Mouse (Mus musculus) forebrain, embryonic 14.5 days (tissue): ENCODE results near the gene Gart. TPM values are rescaled to one million over a fixed set of nuclear protein-coding genes. Genes with fewer than 3 reads are reported as not detected.

Experiments
- ATAC-seq: fragments of 200-750 bp; cut with Nextera tagmentation; 2 replicates; pipeline ENCODE4 v1.8.0; 2017; ENCODE audit warnings: mild to moderate bottlenecking, moderate library complexity
- DNase-seq: peaks from one replicate; pipeline ENCODE4 v3.0.0-alpha.2; 2015; ENCODE audit warnings: low spot score
- H3K27ac ChIP-seq: fragments of 300-500 bp; sonication (generic); 2 replicates; pipeline ENCODE4 v1.5.1; 2014; ENCODE audit warnings: low read depth, mild to moderate bottlenecking, control low read depth, low read length, moderate library complexity
- H3K27me3 ChIP-seq: fragments of 300-500 bp; sonication (generic); replicated peaks from 2 replicates; pipeline ENCODE4 v1.6.1; 2014; ENCODE audit warnings: low read length, control low read depth, mixed read lengths; ENCODE audit not compliant: control insufficient read depth, insufficient read depth
- H3K36me3 ChIP-seq: fragments of 300-500 bp; sonication (generic); 2 replicates; pipeline ENCODE4 v1.6.1; 2014; ENCODE audit warnings: low read length, control low read depth; ENCODE audit not compliant: control insufficient read depth, insufficient read depth
- H3K4me1 ChIP-seq: fragments of 300-500 bp; sonication (generic); 2 replicates; pipeline ENCODE4 v1.6.1; 2014; ENCODE audit warnings: antibody characterized with exemption, low read length, control low read depth; ENCODE audit not compliant: control insufficient read depth, insufficient read depth
- H3K4me2 ChIP-seq: fragments of 300-500 bp; sonication (generic); 2 replicates; pipeline ENCODE4 v1.6.1; 2014; ENCODE audit warnings: mild to moderate bottlenecking, control low read depth, low read length
- H3K4me3 ChIP-seq: fragments of 300-500 bp; sonication (generic); 2 replicates; pipeline ENCODE4 v1.5.1; 2014; ENCODE audit warnings: low read depth, low read length, control low read depth
- H3K9ac ChIP-seq: fragments of 300-500 bp; sonication (generic); 2 replicates; pipeline ENCODE4 v1.6.1; 2014; ENCODE audit warnings: mild to moderate bottlenecking, low read length, control low read depth, moderate library complexity
- H3K9me3 ChIP-seq: fragments of 300-500 bp; sonication (generic); replicated peaks from 2 replicates; pipeline ENCODE4 v1.6.1; 2016; ENCODE audit warnings: low read length, control low read depth, mixed read lengths; ENCODE audit not compliant: control insufficient read depth
- WGBS: fragments of 180-500 bp; shearing (Covaris S2); extraction: QIAGEN DNeasy Blood & Tissue Kit; methylation state at CpG from one replicate; pipeline ENCODE4 v1.1.7; 2014; 5-methylcytosine and 5-hydroxymethylcytosine counted together
- polyA plus RNA-seq: library from polyadenylated mRNA; unstranded; fragments of >200 nt; fragmentation: Nextera tagmentation; extraction: Ambion mirVana; gene quantifications from 2 replicates; pipeline ENCODE4 v1.2.1, GENCODE M21; 2014

Gene Gart
- polyA plus RNA-seq, 1 experiment from 2014 or later: 64.9 TPM

GRCm38 (mm10) chr16:91640171-91640570 is 6.6 kb downstream of the Gart start:
- no peak for ATAC-seq

GRCm38 (mm10) chr16:91639636-91640035 is 7.1 kb downstream of the Gart start:
- ATAC-seq: no peak
- Histone ChIP-seq H3K4me2 (no peak overlapping the region), H3K4me3 (no peak overlapping the region), H3K9me3 (no peaks in the 10 kb centered on the region), H3K36me3 (peaks cover 77% of the 10 kb centered on the region), H3K27ac (no peak overlapping the region), H3K9ac (no peak overlapping the region), H3K4me1 (no peaks in the 10 kb centered on the region), H3K27me3 (no peaks in the 10 kb centered on the region)
- 96% methylated on average over 2 of the region's 2 CpGs for WGBS
- no peak for DNase-seq

More at GRCm38 (mm10) chr16:91640171-91640570, 6.6 kb downstream of the Gart start:
- no peak for DNase-seq
- no peak overlapping the region for H3K27ac ChIP-seq
- H3K4me3 ChIP-seq: no peak overlapping the region
- H3K27me3 ChIP-seq: no peaks in the 10 kb centered on the region
- H3K4me1 ChIP-seq: no peaks in the 10 kb centered on the region
- WGBS: 96% methylated on average over 8 of the region's 8 CpGs
- peaks cover 73% of the 10 kb centered on the region for H3K36me3 ChIP-seq
- no peak overlapping the region for H3K9ac ChIP-seq
- H3K9me3 ChIP-seq: no peaks in the 10 kb centered on the region
- no peak overlapping the region for H3K4me2 ChIP-seq

- H3K27me3 ChIP-seq: no peaks in the 10 kb centered on the region
- no peak overlapping the region for H3K27ac ChIP-seq
- H3K4me1 ChIP-seq: no peaks in the 10 kb centered on the region
- no peak overlapping the region for H3K9ac ChIP-seq
- DNase-seq (no peak), ATAC-seq (no peak)
- H3K9me3 ChIP-seq: no peaks in the 10 kb centered on the region
- 94% methylated on average over 5 of the region's 5 CpGs for WGBS
- H3K36me3 ChIP-seq: peaks cover 77% of the 10 kb centered on the region
- no peak overlapping the region for H3K4me2 ChIP-seq
- no peak overlapping the region for H3K4me3 ChIP-seq
Measured at GRCm38 (mm10) chr16:91639161-91639560, 7.6 kb downstream of the Gart start.

- ATAC-seq: no peak
- no peaks in the 10 kb centered on the region for H3K9me3 ChIP-seq
- 89% methylated on average over 12 of the region's 12 CpGs for WGBS
- no peak for DNase-seq
- no peaks in the 10 kb centered on the region for H3K4me1 ChIP-seq
- no peak overlapping the region for H3K9ac ChIP-seq
- H3K4me3 ChIP-seq: no peak overlapping the region
- no peak overlapping the region for H3K27ac ChIP-seq
- H3K36me3 ChIP-seq: peaks cover 87% of the 10 kb centered on the region
- no peak overlapping the region for H3K4me2 ChIP-seq
- H3K27me3 ChIP-seq: no peaks in the 10 kb centered on the region
Measured at GRCm38 (mm10) chr16:91633641-91634040, 13.1 kb downstream of the Gart start.

- H3K4me2 ChIP-seq: no peak overlapping the region
- H3K9me3 ChIP-seq: no peaks in the 10 kb centered on the region
- H3K4me1 ChIP-seq: no peaks in the 10 kb centered on the region
- no peak overlapping the region for H3K4me3 ChIP-seq
- no peak for DNase-seq
- H3K27me3 ChIP-seq: no peaks in the 10 kb centered on the region
- no peak overlapping the region for H3K27ac ChIP-seq
- 95% methylated on average over 7 of the region's 7 CpGs for WGBS
- peaks cover 87% of the 10 kb centered on the region for H3K36me3 ChIP-seq
- no peak overlapping the region for H3K9ac ChIP-seq
- no peak for ATAC-seq
Measured at GRCm38 (mm10) chr16:91632940-91633339, 13.8 kb downstream of the Gart start.

- no peak overlapping the region for H3K27ac ChIP-seq
- H3K4me1 ChIP-seq: no peaks in the 10 kb centered on the region
- DNase-seq (no peak), ATAC-seq (no peak)
- H3K9ac ChIP-seq: no peak overlapping the region
- H3K36me3 ChIP-seq: peaks cover 87% of the 10 kb centered on the region
- no peak overlapping the region for H3K4me3 ChIP-seq
- no peaks in the 10 kb centered on the region for H3K9me3 ChIP-seq
- H3K4me2 ChIP-seq: no peak overlapping the region
- 89% methylated on average over 5 of the region's 5 CpGs for WGBS
- no peaks in the 10 kb centered on the region for H3K27me3 ChIP-seq
Measured at GRCm38 (mm10) chr16:91632439-91632838, 14.3 kb downstream of the Gart start.

GRCm38 (mm10) chr16:91630584-91630983 is 16.2 kb downstream of the Gart start:
- no peak for DNase-seq
- no peak overlapping the region for H3K9ac ChIP-seq
- WGBS: 76% methylated on average over 1 of the region's 1 CpGs
- H3K4me1 ChIP-seq: no peaks in the 10 kb centered on the region
- ATAC-seq: no peak
- peaks cover 81% of the 10 kb centered on the region for H3K36me3 ChIP-seq
- H3K4me2 ChIP-seq: no peak overlapping the region
- H3K4me3 ChIP-seq: no peak overlapping the region
- H3K27ac ChIP-seq: no peak overlapping the region
- no peaks in the 10 kb centered on the region for H3K9me3 ChIP-seq
- H3K27me3 ChIP-seq: no peaks in the 10 kb centered on the region

- no peak overlapping the region for H3K4me3 ChIP-seq
- no peak overlapping the region for H3K27ac ChIP-seq
- peaks cover 82% of the 10 kb centered on the region for H3K36me3 ChIP-seq
- no peaks in the 10 kb centered on the region for H3K4me1 ChIP-seq
- no peaks in the 10 kb centered on the region for H3K27me3 ChIP-seq
- no peaks in the 10 kb centered on the region for H3K9me3 ChIP-seq
- H3K4me2 ChIP-seq: no peak overlapping the region
- ATAC-seq (no peak), DNase-seq (no peak)
- 95% methylated on average over 4 of the region's 4 CpGs for WGBS
- H3K9ac ChIP-seq: no peak overlapping the region
Measured at GRCm38 (mm10) chr16:91629749-91630148, 17.0 kb downstream of the Gart start.

- H3K27me3 ChIP-seq: no peaks in the 10 kb centered on the region
- H3K4me2 ChIP-seq: no peak overlapping the region
- no peak overlapping the region for H3K4me3 ChIP-seq
- H3K27ac ChIP-seq: no peak overlapping the region
- no peak overlapping the region for H3K9ac ChIP-seq
- ATAC-seq (no peak), DNase-seq (no peak)
- no peaks in the 10 kb centered on the region for H3K9me3 ChIP-seq
- 92% methylated on average over 3 of the region's 3 CpGs for WGBS
- H3K4me1 ChIP-seq: no peaks in the 10 kb centered on the region
- peaks cover 86% of the 10 kb centered on the region for H3K36me3 ChIP-seq
Measured at GRCm38 (mm10) chr16:91628673-91629072, 18.1 kb downstream of the Gart start.
